Mouse (Mus musculus) left cerebral cortex, postnatal 10 days (tissue): ENCODE data around the gene Cxcl1. TPM values are rescaled to one million over a fixed set of nuclear protein-coding genes. Genes with fewer than 3 reads are reported as not detected.
"Not testable (repeated sequence)": the region's sequence is repeated elsewhere in the genome, so short reads cannot be mapped to it uniquely, and the experiment has no call there.

Source experiments
- DNase-seq, 2 experiments: peaks; one replicate each; pipeline ENCODE4 v3.0.0; 2021 to 2022; ENCODE audit warnings: low spot score in 2 of 2, mixed read lengths in 1 of 2; ENCODE audit errors: extremely low spot score in 1 of 2
- intact Hi-C: fragments of 180-260 bp; cut with DNase I; formaldehyde crosslinking; loops from one replicate; pipeline ENCODE4 v1.15.1; 2025
- total RNA-seq, 2 experiments: library from RNA; stranded (reverse); gene quantifications; 2 replicates each; pipeline ENCODE4 v1.2.3; 2021

Cxcl1 gene
- under 1 TPM in 1 of 2 experiments, not detected in 1; 0.55 TPM for total RNA-seq

DNA sequence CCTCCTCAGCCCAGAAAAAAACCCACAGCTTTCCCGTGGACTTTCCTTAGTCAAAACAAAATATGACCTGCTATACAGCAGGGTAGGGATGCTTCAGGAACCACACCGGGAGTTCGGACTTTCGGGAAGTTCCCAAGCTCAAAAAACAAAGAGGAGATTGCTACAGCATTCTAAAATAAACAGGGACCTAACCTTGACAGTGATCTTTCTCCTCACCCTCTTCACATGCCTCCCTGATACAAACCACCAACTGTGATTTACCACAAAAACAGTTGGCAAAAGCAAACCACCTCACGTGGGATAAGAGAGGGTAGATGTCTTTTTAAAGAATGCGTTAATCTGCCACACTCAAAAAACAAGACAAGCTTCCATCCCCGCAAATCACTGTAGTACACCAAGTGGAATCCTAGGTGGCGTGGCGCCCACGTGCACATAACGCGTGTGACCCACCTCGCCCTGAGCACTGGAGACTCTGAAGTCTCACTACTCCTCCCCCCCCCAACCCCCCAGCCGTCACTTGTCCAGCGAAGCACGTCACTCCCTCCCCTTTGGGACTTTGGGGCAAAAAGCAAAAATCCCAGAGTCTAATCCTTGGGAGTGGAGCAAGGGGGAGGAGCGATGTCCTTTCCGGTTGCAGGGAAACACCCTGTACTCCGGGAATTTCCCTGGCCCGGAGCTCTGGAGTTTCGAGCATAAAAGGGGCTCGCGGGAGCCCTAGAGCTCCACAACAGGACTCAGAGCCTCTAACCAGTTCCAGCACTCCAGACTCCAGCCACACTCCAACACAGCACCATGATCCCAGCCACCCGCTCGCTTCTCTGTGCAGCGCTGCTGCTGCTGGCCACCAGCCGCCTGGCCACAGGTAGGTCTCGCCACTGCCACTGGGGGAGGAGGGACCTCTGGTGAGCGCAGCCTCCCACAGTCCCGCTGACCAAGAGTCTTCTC, at the start of gene Cxcl1:
TSS of gene Cxcl1 (plus strand) at position 723 of the 945 bp plus-strand sequence.
- DNase-seq = peak in 1 of 2 experiments; percentile 65
- intact Hi-C loops = no loop called here

GRCm38 (mm10) chr5:90843891-90844290, 47.1 kb upstream of the Cxcl1 start:
- intact Hi-C loops = no loop called here
- no peak for DNase-seq

DNA sequence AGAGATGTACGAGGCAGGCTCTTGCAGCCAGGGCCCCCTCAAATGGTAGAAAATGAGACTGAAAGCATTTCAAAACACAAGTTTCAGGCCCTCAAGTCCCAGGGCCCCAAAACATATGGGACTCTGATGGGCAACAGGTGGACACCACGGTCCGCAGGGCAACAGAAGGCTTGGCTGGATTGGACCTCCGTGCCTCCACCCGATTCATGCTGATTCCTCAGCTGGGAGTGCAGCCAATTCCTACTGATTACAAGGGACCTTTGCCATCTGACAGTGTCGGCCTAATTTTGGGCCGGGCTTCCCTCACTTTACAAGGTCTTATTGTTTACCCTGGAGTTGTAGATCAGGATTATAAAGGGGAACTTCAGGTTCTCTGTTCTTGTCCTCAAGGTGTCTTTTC, 40.9 kb upstream of the Cxcl1 start:
- DNase-seq, intact Hi-C loops: not testable (repeated sequence)

- intact Hi-C loops, DNase-seq: not testable (repeated sequence)
Observed at GRCm38 (mm10) chr5:90851391-90851790, 39.6 kb upstream of the Cxcl1 start.

DNA sequence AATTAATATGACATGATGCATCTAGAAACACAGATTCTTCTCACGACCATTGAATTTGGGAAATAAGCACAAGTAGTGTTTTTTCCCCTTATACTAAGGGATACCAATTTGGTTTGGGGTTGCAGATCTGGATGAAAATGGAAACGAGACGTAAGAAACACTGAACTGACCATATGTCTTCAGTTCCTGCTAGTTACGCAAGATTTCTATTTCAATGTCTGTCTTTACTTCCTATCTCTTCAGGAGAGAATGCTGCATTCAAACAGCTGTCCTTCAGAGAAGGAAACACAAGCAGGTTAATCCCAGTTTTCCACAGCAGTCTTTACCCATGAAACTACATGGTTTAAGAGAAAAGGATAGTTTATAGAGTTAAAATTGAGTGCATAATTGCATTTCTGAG, 37.8 kb upstream of the Cxcl1 start:
- intact Hi-C loops = no loop called here
- DNase-seq = no peak

DNA sequence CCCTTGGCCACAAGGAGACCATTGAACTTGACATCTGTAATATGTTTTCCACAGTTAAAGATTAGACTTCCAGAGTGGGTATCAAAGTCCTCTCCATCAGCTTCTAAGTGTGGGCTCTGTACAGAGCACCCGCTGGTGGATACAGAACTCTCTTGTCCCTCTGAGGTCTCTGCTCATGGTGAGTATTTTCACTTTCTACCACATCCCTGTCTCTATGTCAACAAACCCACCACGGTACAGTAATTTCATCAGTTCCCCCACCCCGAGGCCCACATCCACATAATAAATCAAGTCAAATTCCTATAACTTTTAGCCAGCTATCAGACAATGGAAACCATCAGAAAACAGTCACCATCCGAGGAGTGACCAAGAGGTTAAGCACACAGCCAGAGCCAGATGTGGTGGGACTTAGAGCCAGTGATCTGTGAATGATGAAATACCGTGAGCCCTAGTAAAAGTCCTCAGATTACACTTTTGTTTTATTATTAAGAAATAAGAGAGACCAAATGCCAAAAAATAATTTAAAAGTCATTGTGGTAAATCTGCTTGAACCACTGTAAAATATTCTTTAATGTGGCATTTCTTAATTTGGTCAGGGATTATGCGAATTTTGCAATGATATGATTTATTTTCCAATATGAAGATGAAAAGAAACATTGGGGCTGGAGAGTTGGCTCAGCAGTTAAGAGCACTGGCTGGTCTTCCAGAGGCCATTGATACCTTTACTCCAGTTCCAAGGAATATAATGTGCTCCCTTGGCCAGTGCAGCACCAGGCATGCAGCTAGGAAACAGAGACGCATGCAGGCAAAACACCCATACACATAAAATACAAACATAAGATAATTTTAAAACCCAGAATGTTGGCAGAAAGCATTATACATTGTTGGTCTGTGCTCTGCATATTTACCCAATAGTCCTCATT, 35.5 kb upstream of the Cxcl1 start:
- DNase-seq = no peak
- intact Hi-C loops = no loop called here

- no peak for DNase-seq
- intact Hi-C loops = no loop called here
Observed at GRCm38 (mm10) chr5:90857463-90857862, 33.6 kb upstream of the Cxcl1 start.

DNA sequence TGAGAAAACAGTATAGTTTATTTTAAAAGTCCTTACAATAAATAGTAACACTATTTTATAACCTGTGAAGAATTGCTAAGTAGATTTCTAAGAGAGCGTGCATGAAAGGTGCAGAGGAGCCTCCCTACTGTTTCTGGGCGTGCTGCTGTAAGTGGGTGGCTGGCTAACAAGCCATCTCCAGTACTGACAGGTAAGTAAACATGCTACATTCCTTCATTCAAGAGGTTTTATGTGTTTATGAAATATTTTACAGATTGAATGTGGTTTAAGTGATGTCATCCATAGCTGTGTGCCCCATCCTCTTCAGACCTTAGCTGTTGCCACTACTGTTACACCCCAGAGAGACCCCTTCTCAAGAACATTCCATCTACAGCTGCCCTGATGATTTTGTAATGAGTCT, 32.6 kb upstream of the Cxcl1 start:
- DNase-seq = no peak
- intact Hi-C loops = no loop called here

DNA sequence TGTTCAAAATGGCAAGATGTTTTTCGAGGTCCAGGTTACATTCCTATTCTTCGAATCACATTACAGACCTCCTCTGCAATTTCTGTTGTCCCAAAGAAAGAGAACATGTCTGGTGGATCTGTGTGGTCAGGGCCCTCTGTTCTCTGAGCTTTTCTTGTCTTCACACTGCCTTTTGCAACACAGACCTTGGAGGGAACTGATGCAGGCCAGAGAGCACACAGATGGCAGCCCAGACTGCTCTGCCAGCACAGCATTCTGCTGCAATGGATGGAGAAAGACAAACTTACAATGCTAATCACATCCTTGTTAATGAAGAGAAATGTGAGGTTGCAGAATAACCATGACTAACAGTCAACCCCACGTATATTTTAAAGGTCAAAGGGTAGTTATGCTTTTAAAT, 32.0 kb upstream of the Cxcl1 start:
- no peak for DNase-seq

DNA sequence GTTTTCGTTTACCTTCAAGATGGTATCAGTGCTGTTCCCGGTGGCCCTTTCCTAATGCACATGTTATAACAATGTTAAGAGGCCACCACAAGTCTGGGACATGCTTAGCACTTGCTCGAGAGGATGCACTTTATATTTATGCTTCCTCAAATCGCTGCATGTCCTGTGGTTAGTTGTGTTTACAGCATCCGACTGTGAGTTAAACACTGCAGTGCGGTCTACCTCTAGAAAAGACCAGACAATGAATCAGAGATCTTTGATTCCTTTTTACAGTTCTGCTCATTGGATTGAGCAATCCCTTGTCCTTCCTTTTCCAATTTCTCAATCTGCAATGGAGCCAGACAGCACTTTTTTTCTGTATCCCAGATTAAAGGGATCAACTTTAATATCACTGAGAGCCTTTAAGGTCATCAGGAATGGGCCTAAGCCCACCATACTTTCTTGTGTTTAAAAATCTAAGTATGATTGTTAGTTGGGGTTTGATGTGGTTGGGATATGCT, 29.1 kb upstream of the Cxcl1 start:
- DNase-seq = no peak
- intact Hi-C loops = no loop called here

More for the DNA sequence above, 32.0 kb upstream of the Cxcl1 start:
- intact Hi-C loops = no loop called here

DNA sequence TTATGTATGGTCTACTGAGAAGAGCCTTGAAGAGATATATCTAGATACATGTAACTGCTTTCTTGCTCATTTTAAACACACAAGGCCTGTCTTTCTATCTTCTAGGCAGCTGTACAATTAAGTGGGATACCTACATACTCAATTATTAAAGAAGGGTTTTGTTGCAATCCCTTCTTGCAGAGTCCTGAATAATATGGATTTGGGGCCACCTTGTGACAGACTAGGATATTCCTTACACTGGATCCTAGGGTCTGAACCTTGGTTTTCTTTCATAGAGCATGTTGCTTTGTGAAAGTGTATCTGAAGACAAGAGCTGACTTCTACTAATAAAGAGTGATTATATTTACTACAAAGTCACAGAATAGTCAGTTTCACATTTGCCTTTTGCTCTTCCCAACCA, 24.3 kb upstream of the Cxcl1 start:
- intact Hi-C loops = no loop called here
- no peak for DNase-seq

DNA sequence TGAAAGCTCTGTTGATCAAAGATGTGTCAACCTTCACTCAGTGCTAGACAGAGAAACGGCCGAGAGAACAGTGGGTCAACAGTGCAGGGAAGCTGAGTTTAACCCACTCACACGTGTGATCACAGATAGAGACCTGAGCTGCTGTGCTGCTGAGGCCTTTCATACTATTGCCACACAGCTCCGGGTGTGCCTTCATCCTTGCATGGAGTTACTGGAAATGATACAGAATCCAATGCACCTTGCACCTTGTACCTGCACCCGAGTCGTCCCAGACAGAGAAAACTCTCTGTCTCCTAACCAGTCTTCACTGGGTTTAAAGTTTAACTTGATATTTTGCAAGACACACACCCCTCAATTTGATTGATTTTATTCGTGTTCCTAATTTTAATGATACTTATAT, 18.7 kb upstream of the Cxcl1 start:
- no peak for DNase-seq
- intact Hi-C loops = no loop called here

- no peak for DNase-seq
- intact Hi-C loops = no loop called here
Observed at GRCm38 (mm10) chr5:90876045-90876444, 15.0 kb upstream of the Cxcl1 start.

- DNase-seq = no peak
- intact Hi-C loops = no loop called here
Observed at GRCm38 (mm10) chr5:90876471-90877172, 14.4 kb upstream of the Cxcl1 start.

GRCm38 (mm10) chr5:90877173-90877512, 13.9 kb upstream of the Cxcl1 start:
- DNase-seq = no peak
- intact Hi-C loops = no loop called here

DNA sequence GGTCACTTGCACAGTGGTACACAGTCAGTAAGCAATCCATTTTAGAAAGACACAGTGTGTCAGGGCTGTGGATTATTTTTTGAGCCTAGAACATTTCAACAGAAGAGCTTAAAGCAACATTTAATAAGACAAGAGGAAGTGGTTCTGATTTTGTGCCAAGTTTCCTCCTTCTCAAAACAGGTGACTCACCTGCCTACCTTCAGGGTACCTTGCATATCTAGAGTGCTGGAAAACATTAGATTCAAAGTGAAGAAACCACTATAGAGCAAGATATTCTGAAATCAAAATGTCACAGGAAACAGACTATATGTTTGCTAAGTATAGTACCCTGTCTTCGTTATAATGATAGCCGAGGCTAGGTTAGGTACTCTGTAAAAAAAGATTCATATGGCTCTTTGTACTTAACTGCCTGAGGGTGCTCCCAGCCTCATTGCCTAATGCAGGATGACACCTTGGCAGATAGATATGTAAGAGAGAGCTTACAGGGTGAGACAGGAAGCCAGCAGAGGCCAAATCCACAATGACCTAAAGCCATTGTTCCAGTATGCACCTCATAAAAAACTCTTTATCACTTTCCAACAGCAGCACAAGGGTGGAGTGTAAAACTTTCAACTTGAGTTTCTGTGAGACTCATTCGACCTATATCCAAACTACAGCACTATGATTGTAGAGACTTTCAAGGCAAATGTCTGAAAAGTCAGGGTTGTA, 11.6 kb upstream of the Cxcl1 start:
- no peak for DNase-seq
- intact Hi-C loops = no loop called here

DNA sequence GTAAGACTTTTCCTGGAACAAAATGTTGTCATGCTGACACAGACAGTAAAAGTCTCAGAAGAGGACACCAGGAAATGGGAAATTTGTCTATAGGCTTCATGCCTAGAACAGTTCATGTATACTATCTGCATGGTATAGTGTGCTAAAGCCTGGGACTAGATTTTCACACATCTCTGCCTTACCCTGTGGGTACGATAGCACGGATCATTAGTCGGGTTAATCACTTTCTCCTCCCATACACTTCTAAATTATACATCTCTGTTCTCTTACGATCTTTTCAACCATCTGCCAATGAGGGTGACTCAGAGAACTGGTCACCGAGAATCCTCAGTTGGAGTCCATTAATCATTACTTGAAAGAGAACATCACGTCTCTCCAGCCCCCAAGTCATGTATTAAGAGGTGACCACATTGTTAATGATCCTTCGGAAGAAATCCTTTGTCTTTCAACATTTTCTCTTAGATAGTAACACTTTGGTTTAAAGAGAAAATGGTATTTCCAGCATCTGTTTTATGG, 10.6 kb upstream of the Cxcl1 start:
- DNase-seq = no peak
- intact Hi-C loops = no loop called here

GRCm38 (mm10) chr5:90881021-90881420, 10.0 kb upstream of the Cxcl1 start:
- intact Hi-C loops = no loop called here
- DNase-seq = no peak
